Mouse (Mus musculus) macrophage (primary cell): ENCODE data around the gene Cops6. TPM values are rescaled to one million over a fixed set of nuclear protein-coding genes. Genes with fewer than 3 reads are reported as not detected.

Source experiments
- H3K27ac ChIP-seq: fragments of 350-480 bp; formaldehyde crosslinking; 2 replicates; pipeline ENCODE4 v1.9.0; 2021
- H3K36me3 ChIP-seq: fragments of 350-480 bp; formaldehyde crosslinking; 2 replicates; pipeline ENCODE4 v1.9.0; 2021; ENCODE audit errors: inconsistent target
- H3K4me3 ChIP-seq: fragments of 350-480 bp; formaldehyde crosslinking; 2 replicates; pipeline ENCODE4 v1.9.0; 2021; ENCODE audit errors: inconsistent target
- H3K79me2 ChIP-seq: fragments of 350-480 bp; formaldehyde crosslinking; 2 replicates; pipeline ENCODE4 v1.9.0; 2021; ENCODE audit errors: inconsistent target
- WGBS: methylation state at CpG from one replicate; pipeline ENCODE4 v1.1.7; 2026; ENCODE audit warnings: inconsistent platforms; ENCODE audit not compliant: missing documents; 5-methylcytosine and 5-hydroxymethylcytosine counted together
- polyA plus RNA-seq: library from polyadenylated mRNA; stranded (reverse); fragments of 250-400 nt; gene quantifications from 3 replicates; pipeline ENCODE4 v1.2.4, GENCODE M21; 2018; ENCODE audit warnings: inconsistent platforms

The Cops6 gene
- polyA plus RNA-seq, 1 experiment from 2014 or later, result 66.2 TPM

DNA sequence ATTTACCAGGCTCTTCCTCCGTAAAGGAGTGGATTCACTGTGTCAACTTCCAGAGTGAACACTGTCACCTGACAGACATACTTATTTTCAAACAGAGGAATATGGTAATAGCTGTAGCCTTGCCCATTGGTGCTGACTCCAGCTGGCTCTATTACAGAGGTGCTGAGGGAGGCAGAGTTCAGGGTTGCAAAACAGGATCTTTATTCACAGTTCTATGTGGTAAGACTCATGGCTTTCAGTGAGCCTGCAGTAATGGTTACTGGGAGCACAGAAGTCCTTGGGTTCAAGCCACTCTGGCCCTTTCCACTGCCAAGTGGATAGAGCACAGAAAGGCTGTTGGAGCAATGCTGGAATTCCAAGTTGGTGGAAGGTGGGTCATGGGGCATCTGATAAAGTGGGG is 46.4 kb downstream of the Cops6 start:
- 87% methylated on average over 1 of the region's 1 CpGs for WGBS
- Histone ChIP-seq H3K36me3 (no peaks in the 10 kb centered on the region), H3K4me3 (no peak overlapping the region), H3K27ac (no peak overlapping the region), H3K79me2 (no peaks in the 10 kb centered on the region)

- Histone ChIP-seq H3K4me3 (no peak overlapping the region), H3K79me2 (no peaks in the 10 kb centered on the region), H3K36me3 (no peaks in the 10 kb centered on the region), H3K27ac (no peak overlapping the region)
- 90% methylated on average over 4 of the region's 4 CpGs for WGBS
Observed at GRCm38 (mm10) chr5:138207873-138208272, 47.0 kb downstream of the Cops6 start.

Other genes with a start within 250 kb of the Cops6 start
- gene Cyp3a13, start 239.5 kb upstream of the Cops6 start, polyA plus RNA-seq, result not detected in 3 replicates
- not detected in 3 replicates for gene Gjc3, start 198.0 kb upstream of the Cops6 start, polyA plus RNA-seq
- not detected in 3 replicates for gene Azgp1, start 179.6 kb upstream of the Cops6 start, polyA plus RNA-seq
- not detected in 3 replicates for gene Smok3a, start 139.8 kb upstream of the Cops6 start, polyA plus RNA-seq
- gene Smok3b, start 139.6 kb upstream of the Cops6 start, polyA plus RNA-seq, result not detected in 3 replicates
- gene Smok3c, start 107.9 kb upstream of the Cops6 start, polyA plus RNA-seq, result not detected in 3 replicates
- gene Zkscan1, start 76.0 kb upstream of the Cops6 start, polyA plus RNA-seq, result 6.8 to 8.7 TPM (median 6.9 TPM) in 3 replicates
- gene Zscan21, start 44.2 kb upstream of the Cops6 start, polyA plus RNA-seq, result 9.8 to 15.5 TPM (median 15.2 TPM) in 3 replicates
- gene Zfp113, start 5.3 kb upstream of the Cops6 start, polyA plus RNA-seq, result 2.2 to 3.5 TPM (median 2.5 TPM) in 3 replicates
- 10.2 to 20.8 TPM (median 13.0 TPM) in 3 replicates for gene Ap4m1, start 10.9 kb downstream of the Cops6 start, polyA plus RNA-seq
- gene Mcm7, start 11.4 kb downstream of the Cops6 start, polyA plus RNA-seq, result 7.1 to 61.8 TPM (median 13.3 TPM) in 3 replicates
- gene Taf6, start 26.4 kb downstream of the Cops6 start, polyA plus RNA-seq, result 21.9 to 33.7 TPM (median 32.0 TPM) in 3 replicates
- 15.8 to 21.3 TPM (median 16.0 TPM) in 3 replicates for gene Cnpy4, start 26.4 kb downstream of the Cops6 start, polyA plus RNA-seq
- gene Mblac1, start 33.2 kb downstream of the Cops6 start, polyA plus RNA-seq, result 3.3 to 5.8 TPM (median 5.4 TPM) in 3 replicates
- 21.3 to 30.2 TPM (median 28.7 TPM) in 3 replicates for gene Nxpe5, start 64.8 kb downstream of the Cops6 start, polyA plus RNA-seq
- 32.5 to 106 TPM (median 78.4 TPM) in 3 replicates for gene Lamtor4, start 94.4 kb downstream of the Cops6 start, polyA plus RNA-seq
- 25.8 to 46.6 TPM (median 43.8 TPM) in 3 replicates for gene BC037034, start 103.0 kb downstream of the Cops6 start, polyA plus RNA-seq
- 0.12 TPM in 1 of 3 replicates, not detected in the others for gene Gal3st4, start 111.8 kb downstream of the Cops6 start, polyA plus RNA-seq
- not detected in 3 replicates for gene Gm43720, start 118.9 kb downstream of the Cops6 start, polyA plus RNA-seq
- gene Gpc2, start 118.9 kb downstream of the Cops6 start, polyA plus RNA-seq, result 0.14 to 0.54 TPM (median 0.29 TPM) in 3 replicates
- gene Stag3, start 119.2 kb downstream of the Cops6 start, polyA plus RNA-seq, result 0.19 to 0.41 TPM (median 0.29 TPM) in 3 replicates
- 0.26 to 0.96 TPM (median 0.36 TPM) in 3 replicates for gene Pvrig, start 180.9 kb downstream of the Cops6 start, polyA plus RNA-seq